Mouse (Mus musculus) forebrain, embryonic 12.5 days (tissue): ENCODE results near the gene Sgpp2. TPM values are rescaled to one million over a fixed set of nuclear protein-coding genes. Genes with fewer than 3 reads are reported as not detected.

Experiments
- ATAC-seq: fragments of 200-750 bp; cut with Nextera tagmentation; 2 replicates; pipeline ENCODE4 v1.8.0; 2017; ENCODE audit warnings: moderate TSS enrichment; ENCODE audit not compliant: low FRiP score
- H3K27ac ChIP-seq: fragments of 300-500 bp; sonication (generic); 2 replicates; pipeline ENCODE4 v1.5.1; 2016; ENCODE audit warnings: mild to moderate bottlenecking
- H3K27me3 ChIP-seq: fragments of 300-500 bp; sonication (generic); 2 replicates; pipeline ENCODE4 v1.6.1; 2016; ENCODE audit warnings: mild to moderate bottlenecking
- H3K36me3 ChIP-seq: fragments of 300-500 bp; sonication (generic); replicated peaks from 2 replicates; pipeline ENCODE4 v1.6.1; 2016; ENCODE audit warnings: mild to moderate bottlenecking
- H3K4me1 ChIP-seq: fragments of 300-500 bp; sonication (generic); 2 replicates; pipeline ENCODE4 v1.6.1; 2016
- H3K4me2 ChIP-seq: fragments of 300-500 bp; sonication (generic); 2 replicates; pipeline ENCODE4 v1.6.1; 2016; ENCODE audit warnings: mild to moderate bottlenecking, moderate library complexity
- H3K4me3 ChIP-seq: fragments of 300-500 bp; sonication (generic); replicated peaks from 2 replicates; pipeline ENCODE4 v1.5.1; 2016; ENCODE audit warnings: mild to moderate bottlenecking
- H3K9ac ChIP-seq: fragments of 300-500 bp; sonication (generic); 2 replicates; pipeline ENCODE4 v1.6.1; 2016; ENCODE audit warnings: mild to moderate bottlenecking
- H3K9me3 ChIP-seq: fragments of 300-500 bp; sonication (generic); 2 replicates; pipeline ENCODE4 v1.6.1; 2016
- WGBS: fragments of 180-500 bp; shearing (Covaris S2); methylation state at CpG from one replicate; pipeline ENCODE4 v1.1.7; 2016; 5-methylcytosine and 5-hydroxymethylcytosine counted together
- polyA plus RNA-seq: library from polyadenylated mRNA; unstranded; fragments of >200 nt; fragmentation: Nextera tagmentation; extraction: Ambion mirVana; gene quantifications from 2 replicates; pipeline ENCODE4 v1.2.1, GENCODE M21; 2016

The Sgpp2 gene
- polyA plus RNA-seq, 1 experiment from 2014 or later, result 1.5 TPM

- Histone ChIP-seq H3K27ac (no peak overlapping the region), H3K27me3 (0 out of 2 replicates have a peak, but pooled peaks cover 4% of the 10 kb centered on the region), H3K9ac (no peak overlapping the region), H3K4me3 (no peak overlapping the region), H3K36me3 (no peaks in the 10 kb centered on the region), H3K4me2 (no peak overlapping the region), H3K9me3 (no peaks in the 10 kb centered on the region), H3K4me1 (peaks cover 4% of the 10 kb centered on the region; the same call in 1 of the 2 replicates)
- no peak for ATAC-seq
- WGBS, result 66% methylated on average over 5 of the region's 5 CpGs
These were observed 30.4 kb downstream of the Sgpp2 start for GRCm38 (mm10) chr1:78340584-78340983.

- Histone ChIP-seq H3K27ac (no peak overlapping the region), H3K36me3 (no peaks in the 10 kb centered on the region), H3K4me1 (no peaks in the 10 kb centered on the region), H3K9me3 (no peaks in the 10 kb centered on the region), H3K9ac (no peak overlapping the region), H3K4me3 (no peak overlapping the region), H3K27me3 (0 out of 2 replicates have a peak, but pooled peaks cover 6% of the 10 kb centered on the region), H3K4me2 (no peak overlapping the region)
- 93% methylated on average over 12 of the region's 12 CpGs for WGBS
- ATAC-seq, result no peak
These were observed 37.2 kb downstream of the Sgpp2 start for GRCm38 (mm10) chr1:78347317-78347806.

- no peak overlapping the region for H3K27ac ChIP-seq
- WGBS, result 92% methylated on average over 1 of the region's 1 CpGs
These were observed 39.1 kb downstream of the Sgpp2 start for GRCm38 (mm10) chr1:78349219-78349618.

DNA sequence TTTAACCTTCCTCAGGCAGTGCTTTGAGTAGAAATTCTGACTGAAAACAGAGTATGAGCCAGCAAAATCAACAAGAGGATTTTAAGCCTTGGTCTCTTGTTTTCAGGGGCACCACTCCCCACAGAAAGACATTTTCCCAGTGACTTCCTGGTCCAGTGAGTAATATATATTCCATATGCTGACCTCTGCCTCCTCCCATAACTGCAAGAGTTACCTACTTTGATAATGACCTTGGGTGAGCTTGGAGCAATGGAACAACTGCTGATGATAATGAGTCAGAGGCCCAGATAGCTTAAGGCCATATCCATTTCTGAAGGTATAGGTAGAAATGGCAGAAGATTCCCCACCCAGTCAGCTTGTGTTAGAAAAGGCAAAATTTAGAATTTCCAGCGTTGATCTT, 43.1 kb downstream of the Sgpp2 start:
- ATAC-seq, result no peak
- H3K9ac ChIP-seq, result no peak overlapping the region

More at GRCm38 (mm10) chr1:78349219-78349618, 39.1 kb downstream of the Sgpp2 start:
- Histone ChIP-seq H3K4me2 (no peak overlapping the region), H3K36me3 (no peaks in the 10 kb centered on the region), H3K27me3 (0 out of 2 replicates have a peak, but pooled peaks cover 6% of the 10 kb centered on the region), H3K4me1 (no peaks in the 10 kb centered on the region), H3K9ac (no peak overlapping the region), H3K4me3 (no peak overlapping the region), H3K9me3 (no peaks in the 10 kb centered on the region)
- no peak for ATAC-seq

DNA sequence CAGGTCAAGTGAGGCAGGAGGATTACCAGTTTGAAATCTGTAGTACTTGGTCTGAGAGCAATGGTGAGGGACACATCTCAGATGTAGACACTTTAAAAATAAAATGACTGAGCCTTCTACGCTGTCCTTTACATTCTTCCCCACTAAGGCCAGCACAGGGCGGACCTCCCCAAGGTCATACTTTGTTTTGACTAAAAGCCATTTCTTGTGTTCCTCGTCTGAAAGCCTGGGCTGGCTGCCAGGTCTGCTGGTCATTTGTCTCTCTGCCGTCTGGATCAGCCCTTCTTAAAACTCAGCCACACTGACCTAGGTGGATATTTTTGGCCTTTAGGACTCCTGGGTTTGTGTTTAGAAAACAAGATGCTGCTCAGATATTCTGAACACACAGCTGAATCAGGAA, 45.0 kb downstream of the Sgpp2 start:
- Histone ChIP-seq H3K9me3 (no peaks in the 10 kb centered on the region), H3K4me3 (no peak overlapping the region), H3K36me3 (no peaks in the 10 kb centered on the region), H3K27ac (no peak overlapping the region), H3K9ac (no peak overlapping the region), H3K4me1 (no peaks in the 10 kb centered on the region), H3K27me3 (0 out of 2 replicates have a peak, but pooled peaks cover 3% of the 10 kb centered on the region), H3K4me2 (no peak overlapping the region)
- no peak for ATAC-seq
- WGBS, result 56% methylated on average over 4 of the region's 4 CpGs

More for the DNA sequence above, 43.1 kb downstream of the Sgpp2 start:
- no peaks in the 10 kb centered on the region for H3K9me3 ChIP-seq
- H3K4me3 ChIP-seq, result no peak overlapping the region
- no peak overlapping the region for H3K27ac ChIP-seq
- no peak overlapping the region for H3K4me2 ChIP-seq
- H3K4me1 ChIP-seq, result no peaks in the 10 kb centered on the region
- H3K27me3 ChIP-seq, result 0 out of 2 replicates have a peak, but pooled peaks cover 2% of the 10 kb centered on the region
- 81% methylated on average over 1 of the region's 1 CpGs for WGBS
- H3K36me3 ChIP-seq, result no peaks in the 10 kb centered on the region

DNA sequence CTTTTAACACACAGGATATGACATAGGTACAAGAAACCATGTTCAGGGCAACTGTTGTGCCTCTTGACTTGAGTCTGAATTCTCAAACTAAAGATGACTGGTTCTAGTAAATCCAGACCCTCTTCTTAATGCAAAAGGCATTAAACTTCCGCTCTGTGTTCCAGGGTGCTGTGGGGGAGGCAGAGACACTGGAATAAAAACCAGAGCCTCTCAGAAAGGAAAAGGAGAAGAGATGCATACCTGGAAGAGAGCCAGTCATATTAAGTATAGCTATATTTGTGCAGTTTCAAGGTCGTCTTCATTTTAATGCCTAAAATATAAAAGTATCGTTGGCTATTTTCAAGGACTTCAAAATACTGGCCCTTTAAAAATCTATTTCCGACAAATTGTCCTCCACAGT, 47.3 kb downstream of the Sgpp2 start:
- no peak overlapping the region for H3K27ac ChIP-seq
- H3K9me3 ChIP-seq, result no peaks in the 10 kb centered on the region
- H3K36me3 ChIP-seq, result no peaks in the 10 kb centered on the region
- no peak for ATAC-seq
- H3K9ac ChIP-seq, result no peak overlapping the region
- H3K4me2 ChIP-seq, result no peak overlapping the region
- 91% methylated on average over 4 of the region's 4 CpGs for WGBS
- no peaks in the 10 kb centered on the region for H3K4me1 ChIP-seq
- no peak overlapping the region for H3K4me3 ChIP-seq
- H3K27me3 ChIP-seq, result peaks cover 3% of the 10 kb centered on the region; the same call in 1 of the 2 replicates

- Histone ChIP-seq H3K27me3 (peaks cover 6% of the 10 kb centered on the region), H3K4me3 (no peak overlapping the region), H3K4me1 (no peaks in the 10 kb centered on the region), H3K36me3 (no peaks in the 10 kb centered on the region), H3K4me2 (no peak overlapping the region), H3K27ac (no peak overlapping the region), H3K9ac (no peak overlapping the region), H3K9me3 (no peaks in the 10 kb centered on the region)
- WGBS, result 84% methylated on average over 1 of the region's 1 CpGs
- no peak for ATAC-seq
These were observed 47.7 kb downstream of the Sgpp2 start for GRCm38 (mm10) chr1:78357868-78358267.

- Histone ChIP-seq H3K4me2 (no peak overlapping the region), H3K27ac (0 out of 2 replicates have a peak overlapping the region, but pooled peaks have one; percentile 21), H3K36me3 (no peaks in the 10 kb centered on the region), H3K4me3 (no peak overlapping the region), H3K4me1 (peaks cover 19% of the 10 kb centered on the region), H3K27me3 (peaks cover 27% of the 10 kb centered on the region), H3K9me3 (no peaks in the 10 kb centered on the region), H3K9ac (no peak overlapping the region)
- WGBS, result 15% methylated on average over 13 of the region's 13 CpGs
- ATAC-seq, result peak; percentile 67; the same call in 1 of the 2 replicates
These were observed 54.1 kb downstream of the Sgpp2 start for GRCm38 (mm10) chr1:78363965-78364889.

- Histone ChIP-seq H3K4me1 (peaks cover 19% of the 10 kb centered on the region), H3K27ac (no peak overlapping the region), H3K9ac (no peak overlapping the region), H3K27me3 (peaks cover 22% of the 10 kb centered on the region), H3K36me3 (no peaks in the 10 kb centered on the region), H3K4me3 (no peak overlapping the region), H3K4me2 (no peak overlapping the region), H3K9me3 (peaks cover 5% of the 10 kb centered on the region)
- 60% methylated on average over 5 of the region's 5 CpGs for WGBS
- ATAC-seq, result no peak
These were observed 57.7 kb downstream of the Sgpp2 start for GRCm38 (mm10) chr1:78367806-78368205.

DNA sequence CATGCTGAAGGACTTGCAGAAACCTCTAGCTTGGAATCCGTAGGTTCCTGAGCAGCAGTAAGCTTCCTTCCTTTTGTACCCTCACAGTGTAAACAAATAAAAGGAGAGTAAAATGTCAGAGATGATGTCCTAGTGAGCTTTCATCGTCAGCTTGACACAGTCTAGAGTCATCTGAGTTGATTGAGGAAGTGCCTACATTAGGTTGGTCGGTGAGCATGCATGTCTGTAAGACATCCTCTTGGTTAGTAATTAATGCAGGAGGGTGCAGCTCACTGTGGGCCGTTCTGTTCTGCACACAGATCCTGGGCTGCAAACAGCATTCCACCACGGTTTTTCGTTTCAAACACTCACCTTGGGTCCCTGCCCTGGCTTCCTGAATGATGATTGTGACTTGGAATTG, 60.0 kb downstream of the Sgpp2 start:
- 69% methylated on average over 6 of the region's 6 CpGs for WGBS
- no peak overlapping the region for H3K4me2 ChIP-seq

DNA sequence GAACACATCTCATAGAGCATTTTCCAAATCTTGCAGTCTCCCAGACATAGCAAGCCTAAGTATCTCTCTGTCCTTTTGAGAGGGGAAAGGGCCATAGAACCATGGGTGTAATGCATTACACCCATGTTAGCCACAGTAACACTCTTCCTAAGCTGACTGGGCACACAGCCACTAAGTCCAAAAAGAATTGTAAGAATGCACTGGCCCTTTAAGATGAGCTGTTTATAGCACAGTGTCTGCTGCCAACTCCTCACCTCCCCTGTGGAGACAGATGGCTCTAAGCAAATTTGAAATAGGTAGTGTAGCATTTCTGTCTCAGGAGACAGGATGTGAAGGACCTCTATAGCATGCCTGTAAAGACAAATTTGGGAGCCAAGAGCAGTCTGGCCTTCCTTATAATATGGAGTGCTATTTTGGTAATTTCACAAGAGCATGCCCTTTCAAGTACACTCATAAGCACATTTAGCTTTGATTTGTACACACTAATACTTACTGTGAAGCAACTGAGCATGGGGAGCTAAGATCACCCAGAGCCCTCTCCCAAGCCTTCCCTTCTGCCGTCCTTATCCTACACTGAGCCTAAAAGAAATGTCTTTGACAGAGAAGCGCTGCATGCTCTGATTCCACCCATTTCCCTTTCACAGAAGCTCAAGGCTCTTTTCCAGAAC, 61.6 kb downstream of the Sgpp2 start:
- Histone ChIP-seq H3K36me3 (no peaks in the 10 kb centered on the region), H3K4me1 (peaks cover 8% of the 10 kb centered on the region), H3K9me3 (peaks cover 8% of the 10 kb centered on the region), H3K4me2 (no peak overlapping the region), H3K9ac (no peak overlapping the region), H3K27ac (no peak overlapping the region), H3K4me3 (no peak overlapping the region), H3K27me3 (0 out of 2 replicates have a peak, but pooled peaks cover 6% of the 10 kb centered on the region)
- ATAC-seq, result no peak; the same call in 1 of the 2 replicates
- 87% methylated on average over 2 of the region's 2 CpGs for WGBS

More for the DNA sequence above, 60.0 kb downstream of the Sgpp2 start:
- ATAC-seq, result no peak
- Histone ChIP-seq H3K27me3 (peaks cover 13% of the 10 kb centered on the region; the same call in 1 of the 2 replicates), H3K4me3 (no peak overlapping the region), H3K9me3 (peaks cover 8% of the 10 kb centered on the region), H3K27ac (no peak overlapping the region), H3K36me3 (no peaks in the 10 kb centered on the region), H3K4me1 (peaks cover 9% of the 10 kb centered on the region), H3K9ac (no peak overlapping the region)

DNA sequence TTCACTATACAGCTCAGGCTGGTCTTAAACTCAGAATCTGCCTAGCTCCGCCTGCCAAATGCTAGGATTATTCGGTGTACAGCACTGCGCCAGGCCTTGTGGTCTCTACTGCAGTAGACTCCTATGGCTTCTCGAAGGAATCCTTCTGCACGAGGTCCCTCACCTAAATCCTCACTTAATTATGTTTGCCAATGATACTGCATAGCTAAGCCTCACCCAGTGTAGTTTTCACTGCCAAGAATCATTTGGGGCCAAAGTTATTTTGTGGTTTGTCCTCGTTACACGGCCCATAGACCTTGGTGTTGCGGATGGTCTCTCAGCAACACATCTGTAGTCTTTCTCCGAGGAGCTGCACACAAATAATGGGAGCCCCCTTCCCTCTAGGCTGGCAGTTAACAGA, 62.2 kb downstream of the Sgpp2 start:
- WGBS, result 94% methylated on average over 9 of the region's 9 CpGs
- Histone ChIP-seq H3K27ac (no peak overlapping the region), H3K4me1 (peaks cover 1% of the 10 kb centered on the region), H3K9me3 (peaks cover 8% of the 10 kb centered on the region), H3K9ac (no peak overlapping the region), H3K4me2 (no peak overlapping the region), H3K27me3 (0 out of 2 replicates have a peak, but pooled peaks cover 3% of the 10 kb centered on the region), H3K4me3 (no peak overlapping the region), H3K36me3 (no peaks in the 10 kb centered on the region)
- ATAC-seq, result no peak
